Mouse (Mus musculus) embryonic fibroblast, embryonic 13.5 days (primary cell): ENCODE results near the gene Gm17324. TPM values are rescaled to one million over a fixed set of nuclear protein-coding genes. Genes with fewer than 3 reads are reported as not detected.
"Not testable (repeated sequence)": the region's sequence is repeated elsewhere in the genome, so short reads cannot be mapped to it uniquely, and the experiment has no call there.

Experiments
- H3K27ac ChIP-seq: 2 replicates; pipeline ENCODE4 v1.5.1; 2012; ENCODE audit warnings: low read length, control low read depth, inconsistent platforms; ENCODE audit not compliant: insufficient read depth
- H3K4me1 ChIP-seq: 2 replicates; pipeline ENCODE4 v1.6.1; 2011; ENCODE audit warnings: low read length; ENCODE audit not compliant: control insufficient read depth, insufficient read depth
- H3K4me3 ChIP-seq: 2 replicates; pipeline ENCODE4 v1.5.1; 2011; ENCODE audit warnings: mild to moderate bottlenecking, control low read depth, low read length; ENCODE audit not compliant: insufficient read depth
- CTCF ChIP-seq: IDR thresholded peaks from 2 replicates; pipeline ENCODE4 v1.5.1; 2011; ENCODE audit warnings: mild to moderate bottlenecking, control low read depth, low read length, moderate library complexity, borderline replicate concordance; ENCODE audit not compliant: insufficient read depth
- POLR2A ChIP-seq: IDR thresholded peaks from 2 replicates; pipeline ENCODE4 v1.6.1; 2011; ENCODE audit warnings: low read depth, mild to moderate bottlenecking, control low read depth, low read length, moderate library complexity
- polyA plus RNA-seq: library from polyadenylated mRNA; stranded (reverse); fragments of >200 nt; gene quantifications from 2 replicates; pipeline ENCODE4 v1.2.4, GENCODE M21; 2011; ENCODE audit warnings: low read depth; ENCODE audit not compliant: missing spikeins, insufficient read length

Gm17324 gene
- not detected in 2 replicates for polyA plus RNA-seq

- Histone ChIP-seq H3K4me3 (peak within 1 kb of the TSS; percentile 92), H3K4me1 (peaks cover 7% of the 10 kb centered on the region; the same call in 1 of the 2 replicates), H3K27ac (peak within 1 kb of the TSS; percentile 73)
- TF ChIP-seq POLR2A, result peak; percentile 85
- no peak for TF ChIP-seq CTCF
These were observed at the start of gene Gm17324, which contains the start of gene Mto1 for GRCm38 (mm10) chr9:78447973-78448873. Gm17324 (minus strand) TSS chr9:78448786. Mto1 (plus strand) TSS chr9:78448208.

DNA sequence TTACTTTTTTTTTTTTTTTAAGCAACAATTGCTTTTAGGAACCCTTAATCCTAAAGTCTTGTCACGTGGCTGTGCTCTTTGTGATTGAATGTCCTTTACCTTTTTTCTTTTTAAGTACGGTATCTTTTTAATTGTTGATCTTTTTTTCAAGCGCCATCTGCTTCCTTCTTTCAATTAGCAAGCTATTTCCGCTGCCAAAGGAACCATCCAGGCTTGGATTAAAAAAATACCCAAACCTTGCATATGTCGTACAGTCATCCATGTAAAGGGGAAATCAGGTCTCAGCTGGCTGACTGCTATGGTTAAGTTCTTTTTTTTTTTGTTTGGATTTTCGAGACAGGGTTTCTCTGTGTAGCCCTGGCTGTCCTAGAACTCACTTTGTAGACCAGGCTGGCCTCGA lies 44.6 kb upstream of the Gm17324 start:
- Histone ChIP-seq H3K27ac (no peak overlapping the region), H3K4me3 (no peak overlapping the region), H3K4me1 (no peaks in the 10 kb centered on the region)
- TF ChIP-seq POLR2A (no peak), CTCF (no peak)

DNA sequence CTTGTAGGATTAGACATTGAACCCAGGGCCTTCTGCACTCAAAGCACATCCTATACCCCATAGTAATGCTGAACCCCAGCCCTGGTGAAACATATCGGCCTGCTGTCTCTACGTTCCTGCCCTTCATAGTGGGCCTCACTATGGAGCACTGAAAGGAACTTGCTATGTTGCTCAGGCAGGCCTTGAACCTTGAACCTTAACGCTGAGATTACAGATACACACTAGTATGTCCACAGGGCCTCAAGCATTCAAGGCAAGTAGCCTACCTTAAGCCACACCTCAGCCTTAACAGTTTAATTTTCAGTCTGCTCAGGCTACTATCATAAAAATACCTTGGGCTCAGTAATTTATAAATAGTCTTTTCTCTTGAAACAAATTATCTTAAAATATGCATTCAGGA lies 43.7 kb upstream of the Gm17324 start:
- H3K27ac ChIP-seq, result no peak overlapping the region
- no peak overlapping the region for H3K4me3 ChIP-seq
- TF ChIP-seq CTCF, result no peak
- no peak for TF ChIP-seq POLR2A
- H3K4me1 ChIP-seq, result no peaks in the 10 kb centered on the region

DNA sequence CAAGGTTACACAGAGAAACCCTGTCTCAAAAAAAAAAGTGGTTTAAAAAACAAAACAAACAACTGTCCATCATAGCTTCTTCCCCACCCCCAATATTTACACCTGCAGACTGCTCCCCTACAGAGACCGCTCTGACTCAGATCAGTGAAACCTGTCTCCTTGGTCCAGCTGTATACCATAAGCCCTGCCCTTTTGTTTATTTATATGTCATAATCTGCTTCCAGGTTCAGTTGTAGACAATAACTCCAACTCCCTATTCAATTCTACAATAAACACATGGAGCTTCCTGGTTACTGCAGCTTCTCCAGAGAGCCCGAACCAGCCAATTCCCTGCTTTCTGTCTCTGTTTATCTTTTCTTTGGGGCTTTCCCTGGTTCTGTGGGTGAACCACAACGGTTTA lies 42.6 kb upstream of the Gm17324 start:
- Histone ChIP-seq H3K4me1 (no peaks in the 10 kb centered on the region), H3K4me3 (no peak overlapping the region), H3K27ac (no peak overlapping the region)
- TF ChIP-seq POLR2A (no peak), CTCF (no peak)

DNA sequence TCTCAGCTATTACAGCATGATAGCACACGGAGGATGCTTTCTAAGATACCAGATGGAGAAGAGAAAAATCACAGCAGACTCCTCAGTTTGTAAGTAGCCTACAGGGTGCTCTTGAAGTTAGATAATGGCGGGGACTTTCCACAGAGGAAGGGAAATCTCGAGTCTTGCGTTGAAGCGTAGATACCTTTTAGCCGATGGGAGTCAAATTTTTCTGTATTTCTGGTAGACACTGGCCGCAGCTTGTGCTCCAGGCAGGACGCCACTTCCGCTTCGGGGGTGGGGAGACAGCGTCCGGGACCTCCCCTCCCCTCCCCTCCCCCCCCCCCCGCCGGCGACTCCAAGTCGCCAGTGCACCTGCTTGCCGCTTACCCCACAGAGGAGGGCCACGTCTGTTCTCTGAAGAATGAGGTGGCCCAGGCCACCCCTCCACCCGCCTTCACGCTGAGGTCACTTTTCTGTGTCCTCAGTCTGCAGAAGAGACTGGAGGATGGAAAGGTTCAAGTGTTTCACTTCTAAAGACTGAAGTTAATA lies 40.4 kb upstream of the Gm17324 start, which contains the start of gene Eef1a1:
TSS of gene Eef1a1 (minus strand) at position 262 of the 531 bp plus-strand sequence.
- no peak within 1 kb of the TSS; the same call in 1 of the 2 replicates for H3K27ac ChIP-seq
- H3K4me3 ChIP-seq, result peak within 1 kb of the TSS; percentile 81
- TF ChIP-seq CTCF (no peak), POLR2A (peak; percentile 45)
- H3K4me1 ChIP-seq, result no peaks in the 10 kb centered on the region

GRCm38 (mm10) chr9:78488021-78488420 lies 39.4 kb upstream of the Gm17324 start:
- not testable (repeated sequence) for H3K4me1 ChIP-seq, H3K4me3 ChIP-seq, H3K27ac ChIP-seq

GRCm38 (mm10) chr9:78484660-78485059 lies 36.1 kb upstream of the Gm17324 start:
- Histone ChIP-seq H3K4me3 (no peak overlapping the region), H3K4me1 (no peaks in the 10 kb centered on the region), H3K27ac (no peak overlapping the region)
- TF ChIP-seq CTCF (no peak), POLR2A (no peak)

DNA sequence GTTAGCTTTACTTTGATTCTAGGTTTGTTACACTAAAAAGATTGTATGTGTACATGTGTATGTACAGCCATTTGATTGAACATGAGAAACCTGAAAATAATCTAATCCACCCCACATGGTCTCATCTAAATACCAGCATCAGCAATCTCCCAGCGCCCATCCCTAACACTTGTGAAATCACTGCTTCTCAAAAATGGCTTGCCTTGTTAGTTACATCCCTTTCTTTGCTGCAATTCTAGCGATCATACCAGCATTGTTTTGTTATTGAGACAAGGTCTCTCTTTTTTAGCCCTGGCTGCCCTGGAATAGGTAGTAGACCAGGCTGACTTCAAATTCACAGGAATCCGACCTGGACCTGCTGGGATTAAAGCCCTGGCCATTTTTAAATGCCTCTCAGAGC lies 33.8 kb upstream of the Gm17324 start:
- TF ChIP-seq CTCF (no peak), POLR2A (peak; percentile 46; the same call in 1 of the 2 replicates)
- peak overlapping the region; percentile 98 for H3K27ac ChIP-seq
- peak overlapping the region; percentile 65 for H3K4me3 ChIP-seq
- no peaks in the 10 kb centered on the region for H3K4me1 ChIP-seq

DNA sequence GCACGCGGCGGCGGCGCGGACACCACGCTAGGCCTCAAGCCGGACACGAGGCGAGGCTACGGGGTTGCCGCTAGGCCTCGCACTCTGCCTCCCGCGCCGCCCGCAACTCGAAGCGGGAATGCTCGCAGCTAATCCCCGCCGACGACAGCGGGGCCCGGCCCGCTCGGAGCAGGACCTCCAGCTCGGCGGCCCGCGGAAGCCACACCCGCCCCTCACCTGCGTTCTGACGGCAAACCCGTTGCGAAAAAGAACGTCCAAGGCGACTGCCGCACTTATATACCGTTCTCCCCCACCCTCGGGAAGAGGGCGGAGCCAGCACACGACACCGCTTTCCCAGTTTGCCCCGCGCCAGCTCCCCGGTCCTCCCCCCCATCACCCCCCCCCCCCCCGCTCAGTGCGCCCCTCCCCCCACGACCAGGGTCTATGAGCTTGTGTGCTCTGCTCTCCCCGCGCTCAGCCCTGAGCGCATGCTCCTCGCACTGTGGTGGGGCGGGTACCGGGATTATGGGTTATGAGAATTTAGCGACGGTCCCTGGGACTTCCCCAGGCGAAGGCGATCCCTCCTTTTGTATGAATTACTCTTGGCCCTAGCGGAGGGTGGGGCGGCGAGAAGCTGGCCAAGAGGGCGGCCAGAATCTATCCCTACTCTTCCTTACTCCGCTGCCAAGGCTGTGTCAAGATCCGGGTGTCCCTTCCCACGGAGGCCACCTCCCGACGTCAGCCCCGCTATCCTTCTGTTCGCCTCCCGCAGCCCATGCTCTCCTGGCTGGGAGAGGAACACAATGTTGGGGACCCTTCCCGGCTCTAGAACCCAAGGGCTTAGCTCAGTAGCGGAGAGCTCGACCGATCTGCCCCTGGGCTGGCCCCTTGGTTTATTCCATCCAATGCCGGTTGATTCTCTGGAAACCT lies 33.1 kb upstream of the Gm17324 start:
- Histone ChIP-seq H3K27ac (peak overlapping the region; percentile 98), H3K4me1 (no peaks in the 10 kb centered on the region), H3K4me3 (peak overlapping the region; percentile 89)
- TF ChIP-seq POLR2A, result peak; percentile 99
- TF ChIP-seq CTCF, result no peak
